Mouse (Mus musculus) MEL (cell line): Measurements from ENCODE around the gene Ptchd1. TPM values are rescaled to one million over a fixed set of nuclear protein-coding genes. Genes with fewer than 3 reads are reported as not detected.

Experiments used
- DNase-seq: peaks from one replicate; pipeline ENCODE4 v3.0.0; 2011; ENCODE audit warnings: low read depth, low spot score
- H3K27ac ChIP-seq: 2 replicates; pipeline ENCODE4 v1.5.1; 2012; ENCODE audit warnings: low read depth, mild to moderate bottlenecking, control low read depth, low read length, moderate library complexity; ENCODE audit not compliant: control insufficient read depth
- H3K27me3 ChIP-seq, 2 experiments: fragments of 150-350 bp in 1 of 2; sonication (generic) in 1 of 2; 2 replicates each; pipeline ENCODE4 v1.6.1; 2012; ENCODE audit warnings: low read length in 2 of 2, mild to moderate bottlenecking in 2 of 2, improper control_type of control experiment in 1 of 2, moderate library complexity in 1 of 2; ENCODE audit not compliant: insufficient read depth in 2 of 2, control insufficient read depth in 1 of 2
- H3K36me3 ChIP-seq, 2 experiments: 2 replicates each; pipeline ENCODE4 v1.6.1; 2012 to 2014; ENCODE audit warnings: low read length in 2 of 2, improper control_type of control experiment in 1 of 2, inconsistent platforms in 1 of 2, mild to moderate bottlenecking in 1 of 2; ENCODE audit not compliant: insufficient read depth in 2 of 2, control insufficient read depth in 1 of 2
- H3K4me1 ChIP-seq, 2 experiments: fragments of 150-350 bp in 1 of 2; sonication (generic) in 1 of 2; 2 replicates each; pipeline ENCODE4 v1.6.1; 2012; ENCODE audit warnings: low read length in 2 of 2, improper control_type of control experiment in 1 of 2, mild to moderate bottlenecking in 1 of 2; ENCODE audit not compliant: insufficient read depth in 2 of 2, control insufficient read depth in 1 of 2
- H3K4me3 ChIP-seq, 2 experiments: fragments of 150-350 bp in 1 of 2; sonication (generic) in 1 of 2; 2 replicates each; pipeline ENCODE4 v1.5.1; 2012; ENCODE audit warnings: low read depth in 2 of 2, low read length in 2 of 2, mild to moderate bottlenecking in 2 of 2, moderate library complexity in 2 of 2, control low read depth in 1 of 2, improper control_type of control experiment in 1 of 2; ENCODE audit not compliant: control insufficient read depth in 1 of 2, insufficient read depth in 1 of 2
- H3K79me2 ChIP-seq: 2 replicates; pipeline ENCODE4 v1.6.1; 2012; ENCODE audit warnings: mild to moderate bottlenecking, low read length, moderate library complexity; ENCODE audit not compliant: control insufficient read depth, poor library complexity, insufficient read depth
- H3K9ac ChIP-seq: 2 replicates; pipeline ENCODE4 v1.6.1; 2012; ENCODE audit warnings: low read depth, mild to moderate bottlenecking, control low read depth, low read length, moderate library complexity; ENCODE audit not compliant: control insufficient read depth, poor library complexity, severe bottlenecking
- H3K9me3 ChIP-seq: fragments of 150-350 bp; sonication (generic); replicated peaks from 2 replicates; pipeline ENCODE4 v1.6.1; 2012; ENCODE audit warnings: mild to moderate bottlenecking, low read length, improper control_type of control experiment, moderate library complexity; ENCODE audit not compliant: insufficient read depth
- CHD2 ChIP-seq: IDR thresholded peaks from 2 replicates; pipeline ENCODE4 v1.6.1; 2011; ENCODE audit warnings: low read length, improper control_type of control experiment
- CTCF ChIP-seq, 3 experiments: IDR thresholded peaks in 2 of 3; conservative IDR thresholded peaks in 1 of 3; 2 replicates each; pipeline ENCODE4 v1.5.1; 2011 to 2012; ENCODE audit warnings: low read length in 3 of 3, low read depth in 2 of 3, mild to moderate bottlenecking in 2 of 3, improper control_type of control experiment in 1 of 3, inconsistent platforms in 1 of 3, mixed read lengths in 1 of 3, moderate library complexity in 1 of 3; ENCODE audit not compliant: control insufficient read depth in 1 of 3, insufficient read depth in 1 of 3, poor library complexity in 1 of 3, severe bottlenecking in 1 of 3
- E2F4 ChIP-seq: IDR thresholded peaks from 2 replicates; pipeline ENCODE4 v1.6.1; 2011; ENCODE audit warnings: low read depth, low read length, improper control_type of control experiment, borderline replicate concordance
- EP300 ChIP-seq, 2 experiments: IDR thresholded peaks; 2 replicates each; pipeline ENCODE4 v1.6.1; 2011; ENCODE audit warnings: improper control_type of control experiment in 2 of 2, low read length in 2 of 2, low read depth in 1 of 2, mild to moderate bottlenecking in 1 of 2
- ETS1 ChIP-seq: IDR thresholded peaks from 2 replicates; pipeline ENCODE4 v1.6.1; 2012; ENCODE audit warnings: low read depth, mild to moderate bottlenecking, inconsistent platforms, low read length, improper control_type of control experiment, moderate library complexity
- GABPA ChIP-seq: IDR thresholded peaks from 2 replicates; pipeline ENCODE4 v1.6.1; 2012; ENCODE audit warnings: low read depth, mild to moderate bottlenecking, inconsistent platforms, low read length, improper control_type of control experiment, moderate library complexity
- MAFK ChIP-seq: IDR thresholded peaks from 2 replicates; pipeline ENCODE4 v1.6.1; 2011; ENCODE audit warnings: low read depth, mild to moderate bottlenecking, low read length, improper control_type of control experiment, borderline replicate concordance
- MAZ ChIP-seq: IDR thresholded peaks from 2 replicates; pipeline ENCODE4 v1.6.1; 2012; ENCODE audit warnings: low read depth, mild to moderate bottlenecking, inconsistent platforms, low read length, improper control_type of control experiment
- MEF2A ChIP-seq: IDR thresholded peaks from 2 replicates; pipeline ENCODE4 v1.6.1; 2014; ENCODE audit warnings: low read depth, mild to moderate bottlenecking, inconsistent platforms, low read length, improper control_type of control experiment; ENCODE audit not compliant: poor library complexity, insufficient replicate concordance, severe bottlenecking; ENCODE audit errors: extremely low read depth
- MYC ChIP-seq: IDR thresholded peaks from 2 replicates; pipeline ENCODE4 v1.6.1; 2011; ENCODE audit warnings: low read depth, mild to moderate bottlenecking, low read length, improper control_type of control experiment, moderate library complexity
- NELFE ChIP-seq: IDR thresholded peaks from 2 replicates; pipeline ENCODE4 v1.6.1; 2011; ENCODE audit warnings: low read depth, low read length, improper control_type of control experiment
- NRF1 ChIP-seq: IDR thresholded peaks from 2 replicates; pipeline ENCODE4 v1.6.1; 2014; ENCODE audit warnings: low read depth, mild to moderate bottlenecking, inconsistent platforms, low read length, improper control_type of control experiment, moderate library complexity; ENCODE audit not compliant: poor library complexity, insufficient read depth, severe bottlenecking
- POLR2AphosphoS2 ChIP-seq: IDR thresholded peaks from 2 replicates; pipeline ENCODE4 v1.6.1; 2011; ENCODE audit warnings: low read length, improper control_type of control experiment
- POLR2AphosphoS5 ChIP-seq: IDR thresholded peaks from 2 replicates; pipeline ENCODE4 v1.6.1; 2012; ENCODE audit warnings: low read depth, borderline replicate concordance, mild to moderate bottlenecking, inconsistent platforms, low read length, moderate library complexity, mixed read lengths
- SIN3A ChIP-seq: IDR thresholded peaks from 2 replicates; pipeline ENCODE4 v1.6.1; 2012; ENCODE audit warnings: low read length, improper control_type of control experiment, inconsistent platforms
- TCF12 ChIP-seq: IDR thresholded peaks from 2 replicates; pipeline ENCODE4 v1.6.1; 2014; ENCODE audit warnings: low read depth, mild to moderate bottlenecking, inconsistent platforms, low read length, improper control_type of control experiment, moderate library complexity
- UBTF ChIP-seq: IDR thresholded peaks from 2 replicates; pipeline ENCODE4 v1.6.1; 2012; ENCODE audit warnings: low read depth, mild to moderate bottlenecking, inconsistent platforms, low read length, improper control_type of control experiment, moderate library complexity, borderline replicate concordance; ENCODE audit not compliant: insufficient read depth
- ZC3H11A ChIP-seq: IDR thresholded peaks from 2 replicates; pipeline ENCODE4 v1.6.1; 2012; ENCODE audit warnings: low read depth, mild to moderate bottlenecking, inconsistent platforms, low read length, improper control_type of control experiment
- ZMIZ1 ChIP-seq: IDR thresholded peaks from 2 replicates; pipeline ENCODE4 v1.6.1; 2012; ENCODE audit warnings: low read depth, mild to moderate bottlenecking, inconsistent platforms, low read length, improper control_type of control experiment, moderate library complexity
- ZNF384 ChIP-seq: IDR thresholded peaks from 2 replicates; pipeline ENCODE4 v1.6.1; 2012; ENCODE audit warnings: low read depth, mild to moderate bottlenecking, inconsistent platforms, low read length, improper control_type of control experiment
- polyA plus RNA-seq, 2 experiments: library from polyadenylated mRNA; stranded (reverse) in 1 of 2; unstranded in 1 of 2; fragments of >175 nt in 1 of 2; fragments of >200 nt in 1 of 2; gene quantifications; 2 replicates each; pipeline versions ENCODE4 v1.2.1 to v1.2.4; 2012; ENCODE audit warnings: low replicate concordance in 2 of 2, low read depth in 1 of 2; ENCODE audit not compliant: insufficient read length in 2 of 2, insufficient read depth in 1 of 2, missing spikeins in 1 of 2
- total RNA-seq: library from RNA; depleted of rRNA; stranded (reverse); fragments of 300-350 nt; gene quantifications from 2 replicates; pipeline ENCODE4 v1.2.3, GENCODE M21; 2012

Gene Ptchd1
- total and polyA plus RNA-seq, 3 experiments, result not detected

DNA sequence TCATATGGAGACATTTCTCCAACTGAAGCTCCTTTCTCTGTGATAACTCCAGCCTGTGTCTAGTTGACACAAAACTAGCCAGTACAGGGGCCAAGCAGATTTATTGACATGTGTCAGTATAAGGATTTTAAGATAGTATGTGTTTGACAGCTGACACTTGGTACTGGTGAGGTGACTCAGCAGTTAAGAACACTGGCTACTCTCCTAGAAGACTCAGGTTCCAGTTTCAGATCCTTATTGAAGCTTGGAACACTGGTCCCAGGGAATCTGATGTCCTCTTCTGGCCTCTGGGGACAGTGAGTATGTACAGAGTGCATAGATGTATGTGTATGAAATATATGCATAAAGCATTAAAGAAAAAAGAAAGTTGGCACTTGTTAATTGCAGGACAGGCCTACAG lies 27.2 kb downstream of the Ptchd1 start:
- Histone ChIP-seq H3K79me2 (no peaks in the 10 kb centered on the region), H3K9ac (no peak overlapping the region), H3K4me1 (no peaks in the 10 kb centered on the region), H3K9me3 (no peaks in the 10 kb centered on the region), H3K27me3 (no peaks in the 10 kb centered on the region), H3K4me3 (no peak overlapping the region), H3K27ac (no peak overlapping the region), H3K36me3 (no peaks in the 10 kb centered on the region)
- no peak for TF ChIP-seq EP300 (IDR thresholded peaks at IDR 0.05; ENCODE audit: low read depth in 1 of 2, low read length in 2 of 2)
- no peak for TF ChIP-seq ETS1
- TF ChIP-seq TCF12, result no peak
- no peak for TF ChIP-seq UBTF
- no peak for TF ChIP-seq NRF1
- no peak for DNase-seq

DNA sequence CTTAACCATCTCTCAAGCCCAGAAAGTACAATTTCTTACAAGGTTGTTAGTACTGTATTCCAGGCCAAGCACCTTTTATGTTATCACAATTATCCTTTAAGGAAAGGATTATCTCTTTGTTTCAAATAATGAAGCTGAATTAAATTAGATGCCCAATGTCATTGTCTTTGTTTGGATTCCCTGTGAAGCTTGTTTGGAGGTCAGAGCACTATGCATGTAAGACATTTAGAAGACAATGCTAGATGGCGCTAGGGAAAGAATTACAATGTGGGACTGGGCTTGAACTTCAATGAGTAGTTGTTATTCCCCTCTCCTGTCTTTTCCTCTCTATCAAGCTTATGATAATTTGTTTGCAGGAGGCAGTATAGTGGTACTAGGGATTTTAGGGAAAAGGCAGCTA lies 28.9 kb downstream of the Ptchd1 start:
- Histone ChIP-seq H3K4me1 (no peaks in the 10 kb centered on the region), H3K4me3 (no peak overlapping the region), H3K9ac (no peak overlapping the region), H3K9me3 (no peaks in the 10 kb centered on the region), H3K27me3 (no peaks in the 10 kb centered on the region), H3K27ac (no peak overlapping the region), H3K36me3 (no peaks in the 10 kb centered on the region), H3K79me2 (no peaks in the 10 kb centered on the region)
- DNase-seq, result no peak
- TF ChIP-seq GABPA, result no peak
- TF ChIP-seq MAFK, result no peak
- TF ChIP-seq E2F4, result no peak
- TF ChIP-seq MEF2A, result no peak
- no peak for TF ChIP-seq TCF12
- TF ChIP-seq EP300 (IDR thresholded peaks at IDR 0.05; ENCODE audit: low read depth in 1 of 2, low read length in 2 of 2), result no peak
- no peak for TF ChIP-seq POLR2AphosphoS5
- TF ChIP-seq SIN3A, result no peak
- TF ChIP-seq NELFE, result no peak
- no peak for TF ChIP-seq POLR2AphosphoS2
- TF ChIP-seq UBTF, result no peak
- TF ChIP-seq MYC, result no peak
- no peak for TF ChIP-seq CTCF (IDR thresholded peaks at IDR 0.05 in 2 of 3, conservative IDR thresholded peaks at IDR 0.05 in 1 of 3; ENCODE audit: control insufficient read depth in 1 of 3, insufficient read depth in 1 of 3, low read depth in 2 of 3, low read length in 3 of 3, poor library complexity in 1 of 3, severe bottlenecking in 1 of 3)
- TF ChIP-seq CHD2, result no peak
- no peak for TF ChIP-seq ZNF384
- TF ChIP-seq MAZ, result no peak
- no peak for TF ChIP-seq ZMIZ1
- no peak for TF ChIP-seq NRF1
- TF ChIP-seq ZC3H11A, result no peak
- TF ChIP-seq, all 39 proteins: peak for 0
